ENCODE assay signal across 8 mouse cellular contexts in genomic region chr5:75118840-75119239, GRCm38 (mm10). TPM values are rescaled to one million over a fixed set of nuclear protein-coding genes. Genes with fewer than 3 reads are reported as not detected.
DNase-seq lines count a peak whose midpoint lies in the region; ATAC-seq and TF ChIP-seq lines count a peak whose summit lies in the region.

No protein-coding gene starts in this region.

- no peaks in the 10 kb centered on the region for H3K36me3 ChIP-seq in neural tube, embryonic 11.5 days (ENCODE audit: control insufficient read depth, insufficient read depth, low read length)

- H3K9me3 ChIP-seq in neural tube, embryonic 11.5 days (ENCODE audit: control insufficient read depth, low read length) = no peaks in the 10 kb centered on the region

- no peaks in the 10 kb centered on the region for H3K4me1 ChIP-seq in neural tube, embryonic 11.5 days (ENCODE audit: control insufficient read depth, insufficient read depth, low read length)

- H3K27ac ChIP-seq in gastrocnemius, adult 2 months = no peak overlapping the region
- H3K27ac ChIP-seq in neural tube, embryonic 11.5 days (ENCODE audit: low read depth, low read length) = no peak overlapping the region

- no peak overlapping the region for H3K4me2 ChIP-seq in neural tube, embryonic 11.5 days (ENCODE audit: low read depth)

- intact Hi-C loops in gastrocnemius, adult 2 months (cut with DNase I) = no loop called here
- intact Hi-C loops in gastrocnemius, postnatal 36 days (cut with DNase I) = no loop called here

- H3K27me3 ChIP-seq in neural tube, embryonic 11.5 days (ENCODE audit: control insufficient read depth, insufficient read depth, low read length) = no peaks in the 10 kb centered on the region

- no peak for ATAC-seq in neural tube, embryonic 11.5 days (ENCODE audit: insufficient read depth, low FRiP score, low TSS enrichment)

- DNase-seq in gastrocnemius, adult 2 months = no peak
- no peak for DNase-seq in gastrocnemius, postnatal 36 days
- DNase-seq in B cell, adult 2 months = peak; percentile 49 to 53
- DNase-seq in c-Kit-positive CD71-positive TER-119-negative erythroid progenitor cells, embryonic 14.5 days (ENCODE audit: low read depth) = peak; percentile 29
- peak; percentile 39 for DNase-seq in neural tube, embryonic 11.5 days (ENCODE audit: low spot score)
- DNase-seq in ovary, adult 18-20 months (ENCODE audit: low spot score) = no peak
- DNase-seq in gastrocnemius, postnatal 25 days = no peak
- DNase-seq in kidney, adult 18-20 months = no peak

- no peak overlapping the region for H3K4me3 ChIP-seq in gastrocnemius, adult 2 months
- H3K4me3 ChIP-seq in neural tube, embryonic 11.5 days (ENCODE audit: low read depth, low read length) = no peak overlapping the region

- H3K9ac ChIP-seq in neural tube, embryonic 11.5 days (ENCODE audit: low read length) = no peak overlapping the region

- WGBS in neural tube, embryonic 11.5 days = 63% methylated on average over 7 of the region's 7 CpGs

- TF ChIP-seq CTCF in gastrocnemius, adult 2 months (IDR thresholded peaks at IDR 0.05) = peak; percentile 32; the same call in 1 of the 2 replicates

RNA-seq across cellular contexts. Expression of gene Pdgfra, which starts 33.3 kb away (rescaled TPM):
- total RNA-seq in gastrocnemius, adult 2 months (2021) = 10 to 100 TPM; 16.6 to 21.7 TPM
- total RNA-seq in gastrocnemius, postnatal 36 days (2021) = 10 to 100 TPM; 17.4 to 17.5 TPM
- 39.6 and 43.2 TPM in 2 replicates for polyA plus RNA-seq in neural tube, embryonic 11.5 days (2014; fragmentation: Nextera tagmentation; extraction: Ambion mirVana)
- 10 to 100 TPM; 16.1 to 18.0 TPM for total RNA-seq in gastrocnemius, postnatal 25 days (2021)

RNA-seq across cellular contexts. Expression of gene Gsx2, which starts 43.4 kb away (rescaled TPM):
- not detected for total RNA-seq in gastrocnemius, adult 2 months (2021)
- total RNA-seq in gastrocnemius, postnatal 36 days (2021) = not detected
- 6.3 and 6.6 TPM in 2 replicates for polyA plus RNA-seq in neural tube, embryonic 11.5 days (2014; fragmentation: Nextera tagmentation; extraction: Ambion mirVana)
- total RNA-seq in gastrocnemius, postnatal 25 days (2021) = not detected

Comparison
In these comparisons a context has a peak if more than half of its experiments do, and no peak if none do; other contexts are left out.
1. DNase-seq: peak in B cell, adult 2 months (2 of 2), c-Kit-positive CD71-positive TER-119-negative erythroid progenitor cells, embryonic 14.5 days (single experiment) and neural tube, embryonic 11.5 days (single experiment); none in gastrocnemius, adult 2 months (single experiment), gastrocnemius, postnatal 36 days (0 of 2), ovary, adult 18-20 months (single experiment), gastrocnemius, postnatal 25 days (single experiment) and kidney, adult 18-20 months (single experiment).